Mouse (Mus musculus) liver, postnatal 0 days (tissue): ENCODE data around the gene Lrrc20. TPM values are rescaled to one million over a fixed set of nuclear protein-coding genes. Genes with fewer than 3 reads are reported as not detected.

Experiments used
- ATAC-seq: fragments of 200-750 bp; cut with Nextera tagmentation; 2 replicates; pipeline ENCODE4 v1.8.0; 2017; ENCODE audit warnings: mild to moderate bottlenecking, moderate library complexity
- DNase-seq: peaks from one replicate; pipeline ENCODE4 v3.0.0-alpha.2; 2016
- H3K27ac ChIP-seq: fragments of 300-500 bp; sonication (generic); 2 replicates; pipeline ENCODE4 v1.5.1; 2014; ENCODE audit warnings: antibody characterized with exemption, moderate library complexity, mild to moderate bottlenecking, low read depth
- H3K27me3 ChIP-seq: fragments of 300-500 bp; sonication (generic); 2 replicates; pipeline ENCODE4 v1.6.1; 2014; ENCODE audit warnings: low read length, control low read depth, mixed read lengths; ENCODE audit not compliant: insufficient read depth
- H3K36me3 ChIP-seq: fragments of 300-500 bp; sonication (generic); replicated peaks from 2 replicates; pipeline ENCODE4 v1.6.1; 2014; ENCODE audit warnings: mild to moderate bottlenecking, control low read depth, low read length, moderate library complexity, mixed read lengths; ENCODE audit not compliant: insufficient read depth
- H3K4me1 ChIP-seq: fragments of 300-500 bp; sonication (generic); 2 replicates; pipeline ENCODE4 v1.6.1; 2014; ENCODE audit warnings: antibody characterized with exemption, mild to moderate bottlenecking, control low read depth; ENCODE audit not compliant: insufficient read depth
- H3K4me2 ChIP-seq: fragments of 300-500 bp; sonication (generic); 2 replicates; pipeline ENCODE4 v1.6.1; 2014; ENCODE audit warnings: low read depth, mild to moderate bottlenecking, low read length, moderate library complexity, mixed read lengths
- H3K4me3 ChIP-seq: fragments of 300-500 bp; sonication (generic); 2 replicates; pipeline ENCODE4 v1.5.1; 2014; ENCODE audit warnings: low read depth, low read length
- H3K9ac ChIP-seq: fragments of 300-500 bp; sonication (generic); replicated peaks from 2 replicates; pipeline ENCODE4 v1.6.1; 2014; ENCODE audit warnings: mild to moderate bottlenecking, moderate library complexity
- H3K9me3 ChIP-seq: fragments of 300-500 bp; sonication (generic); 2 replicates; pipeline ENCODE4 v1.6.1; 2016; ENCODE audit warnings: mild to moderate bottlenecking, control low read depth, low read length, mixed read lengths
- CTCF ChIP-seq: sonication (generic); IDR thresholded peaks from 2 replicates; pipeline ENCODE4 v1.5.1; 2016; ENCODE audit warnings: antibody characterized with exemption, low read depth
- EP300 ChIP-seq: IDR thresholded peaks from 2 replicates; pipeline ENCODE4 v1.6.1; 2016; ENCODE audit warnings: antibody characterized with exemption, low read depth, mild to moderate bottlenecking
- WGBS: fragments of 180-500 bp; shearing (Covaris S2); extraction: QIAGEN DNeasy Blood & Tissue Kit; methylation state at CpG from one replicate; pipeline ENCODE4 v1.1.7; 2014; ENCODE audit not compliant: insufficient replicate concordance; 5-methylcytosine and 5-hydroxymethylcytosine counted together
- polyA plus RNA-seq: library from polyadenylated mRNA; unstranded; fragments of >200 nt; fragmentation: Nextera tagmentation; extraction: Ambion mirVana; gene quantifications from 2 replicates; pipeline ENCODE4 v1.2.1, GENCODE M21; 2015

Gene Lrrc20
- polyA plus RNA-seq, 1 experiment from 2014 or later: 3.0 TPM

DNA sequence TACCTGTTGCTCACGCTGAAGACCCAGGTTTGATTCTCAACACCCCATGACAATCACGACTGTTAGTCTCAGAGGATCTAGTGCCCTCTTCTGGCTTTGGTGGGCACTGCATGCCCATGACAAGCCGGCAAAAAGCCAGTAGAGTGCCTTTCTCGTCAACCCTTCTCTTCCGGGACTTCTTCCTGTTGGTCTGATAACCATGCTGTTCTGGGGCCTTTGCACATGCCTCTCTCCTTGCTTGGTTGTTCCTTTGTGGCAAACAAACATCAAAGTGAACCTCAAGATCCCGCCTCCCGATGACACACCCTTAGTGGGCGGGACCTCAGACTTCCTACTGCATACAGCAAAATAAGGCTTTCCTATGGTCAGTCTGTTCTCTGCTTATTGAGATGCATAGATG lies 9.4 kb upstream of the Lrrc20 start:
- Histone ChIP-seq H3K9ac (no peak overlapping the region), H3K4me1 (peaks cover 20% of the 10 kb centered on the region), H3K36me3 (no peaks in the 10 kb centered on the region), H3K4me3 (no peak overlapping the region), H3K27ac (peak overlapping the region; percentile 25; the same call in 1 of the 2 replicates), H3K9me3 (no peaks in the 10 kb centered on the region), H3K27me3 (no peaks in the 10 kb centered on the region), H3K4me2 (no peak overlapping the region)
- ATAC-seq (peak; percentile 29; the same call in 1 of the 2 replicates), DNase-seq (peak; percentile 61)
- TF ChIP-seq CTCF (peak; percentile 72), EP300 (no peak)
- WGBS: 65% methylated on average over 8 of the region's 8 CpGs

DNA sequence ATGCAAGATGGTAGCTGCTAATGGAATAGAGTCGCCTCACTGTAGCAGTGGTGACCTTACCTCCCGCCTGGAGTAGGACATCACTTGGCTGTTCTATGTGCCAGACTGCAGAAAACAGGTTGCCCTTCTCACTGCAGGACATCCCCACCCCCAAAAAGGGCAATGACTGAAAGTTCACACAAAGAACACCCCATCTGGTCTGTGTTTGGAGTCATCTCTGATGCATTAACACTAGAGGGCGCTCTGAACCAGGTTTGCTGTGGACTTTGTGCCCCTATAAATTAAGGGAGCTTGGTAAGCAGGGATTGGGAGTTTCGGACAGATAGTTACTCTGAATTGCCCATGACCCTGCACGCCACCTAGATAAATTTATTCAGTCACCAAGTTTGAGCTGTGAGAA lies 8.7 kb upstream of the Lrrc20 start:
- DNase-seq: peak; percentile 64
- peak; percentile 88 for ATAC-seq
- 26% methylated on average over 5 of the region's 5 CpGs for WGBS
- no peak overlapping the region for H3K9ac ChIP-seq
- H3K4me1 ChIP-seq: peaks cover 20% of the 10 kb centered on the region
- no peaks in the 10 kb centered on the region for H3K9me3 ChIP-seq
- H3K27me3 ChIP-seq: no peaks in the 10 kb centered on the region
- H3K4me2 ChIP-seq: no peak overlapping the region
- peak; percentile 92 for TF ChIP-seq CTCF
- TF ChIP-seq EP300: peak; percentile 37; the same call in 1 of the 2 replicates
- H3K4me3 ChIP-seq: no peak overlapping the region
- no peaks in the 10 kb centered on the region for H3K36me3 ChIP-seq
- peak overlapping the region; percentile 25; the same call in 1 of the 2 replicates for H3K27ac ChIP-seq

DNA sequence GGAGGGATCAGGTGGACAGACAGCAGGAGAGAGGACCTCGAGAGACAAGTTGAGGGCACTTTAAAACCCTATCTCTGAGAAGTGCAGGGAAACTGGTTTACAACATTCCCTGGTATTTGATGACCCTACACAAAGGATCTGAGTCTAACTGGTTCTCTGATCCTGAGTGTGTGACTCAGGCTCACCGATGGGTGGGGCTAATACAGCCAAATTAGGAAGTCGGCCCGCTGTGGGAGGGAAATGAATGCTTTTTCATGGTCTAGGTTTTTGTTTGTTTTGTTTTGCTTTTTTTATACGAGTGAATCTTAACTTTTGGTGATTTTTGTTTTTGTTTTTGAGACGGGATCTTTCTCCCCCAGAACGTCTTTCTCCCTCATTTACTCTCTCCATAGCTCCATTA lies 6.7 kb upstream of the Lrrc20 start:
- Histone ChIP-seq H3K27ac (no peak overlapping the region), H3K9me3 (no peaks in the 10 kb centered on the region), H3K9ac (no peak overlapping the region), H3K4me3 (no peak overlapping the region), H3K27me3 (no peaks in the 10 kb centered on the region), H3K4me2 (no peak overlapping the region), H3K4me1 (peaks cover 20% of the 10 kb centered on the region), H3K36me3 (no peaks in the 10 kb centered on the region)
- 50% methylated on average over 7 of the region's 7 CpGs for WGBS
- ATAC-seq: no peak
- TF ChIP-seq CTCF (peak; percentile 17; the same call in 1 of the 2 replicates), EP300 (no peak)
- DNase-seq: no peak

DNA sequence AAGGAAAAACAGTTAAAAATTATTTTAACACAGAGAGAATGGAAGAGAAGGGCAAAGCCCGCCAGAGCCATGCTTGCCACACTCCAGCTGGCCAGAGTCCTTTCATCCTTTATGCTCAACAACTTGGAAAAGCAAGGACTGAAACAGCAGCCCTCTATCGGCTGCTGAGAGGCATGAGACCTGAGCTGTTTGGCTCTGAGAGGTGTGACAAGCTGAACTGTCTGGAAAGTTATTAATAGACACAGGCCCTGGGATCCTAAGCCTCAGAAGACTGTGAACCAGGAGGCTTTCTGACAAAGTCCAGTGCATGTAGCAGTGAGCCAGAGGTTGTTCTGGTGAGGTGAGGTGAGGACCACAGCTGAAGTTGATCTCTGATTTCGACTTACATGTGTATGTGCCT lies 2.0 kb upstream of the Lrrc20 start:
- Histone ChIP-seq H3K4me3 (no peak overlapping the region), H3K27me3 (no peaks in the 10 kb centered on the region), H3K4me2 (no peak overlapping the region), H3K4me1 (peaks cover 12% of the 10 kb centered on the region), H3K27ac (no peak overlapping the region), H3K36me3 (no peaks in the 10 kb centered on the region), H3K9ac (no peak overlapping the region), H3K9me3 (no peaks in the 10 kb centered on the region)
- WGBS: 74% methylated on average over 3 of the region's 3 CpGs
- TF ChIP-seq CTCF (no peak), EP300 (no peak)
- no peak for DNase-seq
- no peak for ATAC-seq

DNA sequence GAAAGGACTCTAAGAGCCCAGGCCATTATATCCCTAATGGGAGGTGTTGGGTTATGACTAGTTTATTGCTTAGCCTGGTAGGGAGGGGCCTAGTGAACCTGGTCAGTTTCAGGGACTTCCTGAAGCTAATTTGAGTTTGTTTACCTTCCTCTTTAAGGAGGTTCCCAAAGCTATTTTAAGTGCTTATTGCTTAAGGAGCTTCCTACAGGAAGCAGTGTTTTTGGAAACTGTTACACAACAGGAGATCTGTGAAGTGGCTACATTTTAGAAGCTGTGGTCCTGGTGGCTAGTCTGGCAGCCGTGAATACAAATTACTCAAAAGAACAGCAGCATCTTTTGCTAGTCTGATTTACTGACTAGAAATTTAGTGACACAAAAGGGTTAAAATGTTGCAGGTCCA lies 1.3 kb upstream of the Lrrc20 start:
- ATAC-seq (no peak), DNase-seq (no peak)
- Histone ChIP-seq H3K27me3 (no peaks in the 10 kb centered on the region), H3K9me3 (no peaks in the 10 kb centered on the region), H3K4me3 (no peak overlapping the region), H3K4me2 (no peak overlapping the region), H3K27ac (no peak overlapping the region), H3K4me1 (peaks cover 12% of the 10 kb centered on the region), H3K9ac (no peak overlapping the region), H3K36me3 (no peaks in the 10 kb centered on the region)
- TF ChIP-seq EP300 (no peak), CTCF (no peak)
- 36% methylated on average over 1 of the region's 1 CpGs for WGBS

DNA sequence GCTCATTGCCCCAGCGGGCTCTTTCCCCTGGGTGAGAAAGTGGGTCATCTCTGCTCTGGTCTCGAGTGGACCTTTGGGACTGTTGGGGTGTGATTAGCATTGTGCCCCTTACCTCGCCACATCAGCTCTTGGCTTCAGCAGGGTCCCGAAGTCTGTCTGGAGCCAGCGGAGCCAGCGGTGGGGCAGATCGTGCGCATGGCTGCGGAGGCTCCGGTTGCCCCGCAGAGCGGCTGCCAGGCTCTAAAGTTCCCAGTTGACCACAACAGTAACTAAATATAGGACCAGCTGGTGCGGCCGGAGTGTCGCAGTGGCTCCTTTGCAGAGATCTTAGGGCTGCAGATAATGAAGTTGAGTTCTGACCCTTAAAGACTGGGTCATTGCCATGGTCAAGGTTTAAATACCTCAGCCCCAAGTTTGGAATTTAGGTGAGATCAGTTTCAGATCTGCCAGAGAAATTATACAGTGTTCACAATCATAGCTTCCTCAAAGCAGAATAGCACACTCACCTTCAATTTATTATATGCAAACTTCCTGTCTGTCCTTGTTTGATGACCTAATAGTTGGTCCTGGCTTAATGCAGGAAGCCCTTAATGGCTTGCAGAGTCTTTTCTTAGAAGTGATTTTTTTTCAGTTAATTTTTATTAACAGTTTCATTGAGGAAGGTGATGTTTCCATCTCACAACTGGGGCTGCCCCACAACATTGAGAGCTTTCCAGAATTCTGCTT lies 1.0 kb downstream of the Lrrc20 start:
- WGBS: 5% methylated on average over 15 of the region's 15 CpGs
- Histone ChIP-seq H3K4me3 (peak overlapping the region; percentile 65), H3K4me2 (peak overlapping the region; percentile 95), H3K36me3 (no peaks in the 10 kb centered on the region), H3K27ac (peak overlapping the region; percentile 88), H3K9ac (peak overlapping the region; percentile 74), H3K27me3 (no peaks in the 10 kb centered on the region), H3K9me3 (no peaks in the 10 kb centered on the region), H3K4me1 (peaks cover 12% of the 10 kb centered on the region)
- no peak for ATAC-seq
- TF ChIP-seq CTCF (no peak), EP300 (no peak)
- no peak for DNase-seq
